Mouse (Mus musculus): ENCODE data around the gene Spi1. TPM values are rescaled to one million over a fixed set of nuclear protein-coding genes. Genes with fewer than 3 reads are reported as not detected.
"Not testable (repeated sequence)": the region's sequence is repeated elsewhere in the genome, so short reads cannot be mapped to it uniquely, and the experiment has no call there.

Spi1 gene
- total RNA-seq, 2 experiments from 2014 or later = 0.91 to 1.1 TPM

GRCm38 (mm10) chr2:91087453-91087852 lies 5.3 kb downstream of the Spi1 start:
- DNase-seq = no peak
- intact Hi-C loops (cut with DNase I) = no loop called here

GRCm38 (mm10) chr2:91088987-91089386 lies 6.8 kb downstream of the Spi1 start:
- no peak for DNase-seq
- intact Hi-C loops (cut with DNase I) = no loop called here

- no peak for DNase-seq
- intact Hi-C loops (cut with DNase I) = no loop called here
These were observed 8.0 kb downstream of the Spi1 start for GRCm38 (mm10) chr2:91090208-91090607.

GRCm38 (mm10) chr2:91090827-91091226 lies 8.6 kb downstream of the Spi1 start:
- DNase-seq = no peak
- intact Hi-C loops (cut with DNase I) = no loop called here

GRCm38 (mm10) chr2:91096524-91096923 lies 14.3 kb downstream of the Spi1 start:
- no peak for DNase-seq

GRCm38 (mm10) chr2:91097015-91097414 lies 14.8 kb downstream of the Spi1 start:
- intact Hi-C loops (cut with DNase I) = no loop called here
- DNase-seq = no peak

More at GRCm38 (mm10) chr2:91096524-91096923, 14.3 kb downstream of the Spi1 start:
- intact Hi-C loops (cut with DNase I) = no loop called here

GRCm38 (mm10) chr2:91098156-91098555 lies 16.0 kb downstream of the Spi1 start:
- DNase-seq = no peak
- intact Hi-C loops (cut with DNase I) = no loop called here

- intact Hi-C loops (cut with DNase I) = loop anchor here (1.0 to 5.0 kb wide), 2 partner anchors 31 to 234 kb away; partner anchors contain the start of gene Slc39a13
- peak; percentile 86 to 91 for DNase-seq
These were observed 19.0 kb downstream of the Spi1 start for GRCm38 (mm10) chr2:91101124-91101740.

GRCm38 (mm10) chr2:91108156-91108555 lies 26.0 kb downstream of the Spi1 start:
- intact Hi-C loops (cut with DNase I) = no loop called here
- DNase-seq = no peak

GRCm38 (mm10) chr2:91109241-91109640 lies 27.1 kb downstream of the Spi1 start:
- intact Hi-C loops (cut with DNase I) = no loop called here
- DNase-seq = no peak

GRCm38 (mm10) chr2:91109807-91110385 lies 27.7 kb downstream of the Spi1 start:
- intact Hi-C loops (cut with DNase I) = no loop called here
- DNase-seq = no peak

GRCm38 (mm10) chr2:91110429-91110828 lies 28.2 kb downstream of the Spi1 start:
- DNase-seq = no peak
- intact Hi-C loops (cut with DNase I) = no loop called here

GRCm38 (mm10) chr2:91111832-91112231 lies 29.6 kb downstream of the Spi1 start:
- intact Hi-C loops (cut with DNase I) = not testable (repeated sequence)

GRCm38 (mm10) chr2:91112491-91112890 lies 30.3 kb downstream of the Spi1 start:
- intact Hi-C loops (cut with DNase I) = no loop called here
- no peak for DNase-seq

More at GRCm38 (mm10) chr2:91111832-91112231, 29.6 kb downstream of the Spi1 start:
- DNase-seq = not testable (repeated sequence)

GRCm38 (mm10) chr2:91113334-91113733 lies 31.1 kb downstream of the Spi1 start:
- no peak for DNase-seq
- intact Hi-C loops (cut with DNase I) = no loop called here

GRCm38 (mm10) chr2:91113852-91114251 lies 31.7 kb downstream of the Spi1 start:
- intact Hi-C loops (cut with DNase I) = no loop called here
- no peak for DNase-seq

GRCm38 (mm10) chr2:91114781-91115577 lies 32.8 kb downstream of the Spi1 start:
- DNase-seq = peak; percentile 95 to 97
- intact Hi-C loops (cut with DNase I) = loop anchor here (1.0 to 5.0 kb wide), 3 partner anchors 79 to 367 kb away; no protein-coding TSS in a partner anchor

GRCm38 (mm10) chr2:91115578-91115970 lies 33.4 kb downstream of the Spi1 start:
- no peak for DNase-seq
- intact Hi-C loops (cut with DNase I) = loop anchor here (1.0 to 5.0 kb wide), 3 partner anchors 79 to 367 kb away; no protein-coding TSS in a partner anchor

GRCm38 (mm10) chr2:91116842-91117241 lies 34.7 kb downstream of the Spi1 start:
- intact Hi-C loops (cut with DNase I) = loop anchor here (5.0 kb wide), 2 partner anchors 160 to 365 kb away; no protein-coding TSS in a partner anchor
- no peak for DNase-seq

- intact Hi-C loops (cut with DNase I) = loop anchor here (5.0 kb wide), 2 partner anchors 160 to 365 kb away; no protein-coding TSS in a partner anchor
- DNase-seq = no peak
These were observed 35.5 kb downstream of the Spi1 start, which contains the start of gene Mybpc3 for GRCm38 (mm10) chr2:91117585-91118275. TSS of gene Mybpc3 (plus strand) at chr2:91118144.

All from gastrocnemius, postnatal 36 days (tissue).